Mouse (Mus musculus) embryonic facial prominence, embryonic 14.5 days (tissue): ENCODE results near the gene H1f0. TPM values are rescaled to one million over a fixed set of nuclear protein-coding genes. Genes with fewer than 3 reads are reported as not detected.
"Not testable (repeated sequence)": the region's sequence is repeated elsewhere in the genome, so short reads cannot be mapped to it uniquely, and the experiment has no call there.

Experiments
- ATAC-seq: fragments of 200-750 bp; cut with Nextera tagmentation; 2 replicates; pipeline ENCODE4 v1.8.0; 2017; ENCODE audit warnings: low read depth, moderate number of reproducible peaks, moderate TSS enrichment
- DNase-seq: peaks from one replicate; pipeline ENCODE4 v3.0.0-alpha.2; 2015; ENCODE audit warnings: low spot score
- H3K27ac ChIP-seq: fragments of 300-500 bp; sonication (generic); replicated peaks from 2 replicates; pipeline ENCODE4 v1.5.1; 2014; ENCODE audit warnings: low read depth, mild to moderate bottlenecking, low read length, moderate library complexity
- H3K27me3 ChIP-seq: fragments of 300-500 bp; sonication (generic); replicated peaks from 2 replicates; pipeline ENCODE4 v1.6.1; 2014; ENCODE audit warnings: low read length; ENCODE audit not compliant: control insufficient read depth, insufficient read depth
- H3K36me3 ChIP-seq: fragments of 300-500 bp; sonication (generic); 2 replicates; pipeline ENCODE4 v1.6.1; 2014; ENCODE audit warnings: low read length, mixed read lengths; ENCODE audit not compliant: control insufficient read depth, insufficient read depth
- H3K4me1 ChIP-seq: fragments of 300-500 bp; sonication (generic); 2 replicates; pipeline ENCODE4 v1.6.1; 2014; ENCODE audit warnings: antibody characterized with exemption, low read length; ENCODE audit not compliant: control insufficient read depth, insufficient read depth
- H3K4me2 ChIP-seq: fragments of 300-500 bp; sonication (generic); 2 replicates; pipeline ENCODE4 v1.6.1; 2014; ENCODE audit warnings: low read depth, mild to moderate bottlenecking, low read length, moderate library complexity, mixed read lengths
- H3K4me3 ChIP-seq: fragments of 300-500 bp; sonication (generic); 2 replicates; pipeline ENCODE4 v1.5.1; 2014; ENCODE audit warnings: low read depth, mild to moderate bottlenecking, low read length
- H3K9ac ChIP-seq: fragments of 300-500 bp; sonication (generic); 2 replicates; pipeline ENCODE4 v1.6.1; 2014; ENCODE audit warnings: low read depth, mild to moderate bottlenecking, low read length, moderate library complexity, mixed read lengths
- H3K9me3 ChIP-seq: fragments of 300-500 bp; sonication (generic); 2 replicates; pipeline ENCODE4 v1.6.1; 2016; ENCODE audit warnings: low read length; ENCODE audit not compliant: control insufficient read depth
- WGBS: fragments of 180-500 bp; shearing (Covaris S2); extraction: QIAGEN DNeasy Blood & Tissue Kit; methylation state at CpG from one replicate; pipeline ENCODE4 v1.1.7; 2014; 5-methylcytosine and 5-hydroxymethylcytosine counted together
- polyA plus RNA-seq: library from polyadenylated mRNA; unstranded; fragments of >200 nt; fragmentation: Nextera tagmentation; extraction: Ambion mirVana; gene quantifications from 2 replicates; pipeline ENCODE4 v1.2.1, GENCODE M21; 2014

H1f0 gene
- polyA plus RNA-seq, 1 experiment from 2014 or later: 168 TPM

- peak overlapping the region; percentile 79 for H3K4me3 ChIP-seq
- 51% methylated on average over 14 of the region's 14 CpGs for WGBS
- H3K9ac ChIP-seq: peak overlapping the region; percentile 100; the same call in 1 of the 2 replicates
- H3K9me3 ChIP-seq: no peaks in the 10 kb centered on the region
- peaks cover 20% of the 10 kb centered on the region for H3K4me1 ChIP-seq
- no peak overlapping the region; the same call in 1 of the 2 replicates for H3K27ac ChIP-seq
- ATAC-seq (no peak), DNase-seq (peak; percentile 43)
- H3K36me3 ChIP-seq: no peaks in the 10 kb centered on the region
- peak overlapping the region; percentile 96 for H3K4me2 ChIP-seq
- no peaks in the 10 kb centered on the region for H3K27me3 ChIP-seq
Measured at GRCm38 (mm10) chr15:79026511-79027290, 1.5 kb upstream of the H1f0 start.

- H3K4me3 ChIP-seq: peak overlapping the region; percentile 79
- no peaks in the 10 kb centered on the region for H3K36me3 ChIP-seq
- 21% methylated on average over 18 of the region's 46 CpGs for whole genome bisulfite sequencing
- peak overlapping the region; percentile 100 for H3K9ac ChIP-seq
- peak overlapping the region; percentile 99 for H3K27ac ChIP-seq
- no peak for DNase-seq
- no peaks in the 10 kb centered on the region for H3K9me3 ChIP-seq
- no peaks in the 10 kb centered on the region for H3K27me3 ChIP-seq
- H3K4me1 ChIP-seq: peaks cover 20% of the 10 kb centered on the region
- H3K4me2 ChIP-seq: peak overlapping the region; percentile 96
- ATAC-seq: 0 out of 2 replicates have a peak, but pooled peaks have one; percentile 7
Measured at GRCm38 (mm10) chr15:79027291-79028205, 702 bp upstream of the H1f0 start.

- ATAC-seq (no peak), DNase-seq (no peak)
- no peaks in the 10 kb centered on the region for H3K27me3 ChIP-seq
- H3K4me3 ChIP-seq: peak overlapping the region; percentile 79
- H3K27ac ChIP-seq: peak overlapping the region; percentile 99
- H3K9me3 ChIP-seq: no peaks in the 10 kb centered on the region
- no peaks in the 10 kb centered on the region for H3K36me3 ChIP-seq
- 22% methylated on average over 16 of the region's 16 CpGs for WGBS
- H3K4me1 ChIP-seq: peaks cover 20% of the 10 kb centered on the region
- H3K4me2 ChIP-seq: peak overlapping the region; percentile 96
- peak overlapping the region; percentile 100 for H3K9ac ChIP-seq
Measured at GRCm38 (mm10) chr15:79028823-79029484, 704 bp downstream of the H1f0 start.

- WGBS: 9% methylated on average over 11 of the region's 11 CpGs
- Histone ChIP-seq H3K9me3 (no peaks in the 10 kb centered on the region), H3K4me3 (peak overlapping the region; percentile 79), H3K27ac (peak overlapping the region; percentile 99), H3K4me2 (peak overlapping the region; percentile 96), H3K36me3 (0 out of 2 replicates have a peak, but pooled peaks cover 3% of the 10 kb centered on the region), H3K9ac (peak overlapping the region; percentile 100), H3K4me1 (peaks cover 20% of the 10 kb centered on the region), H3K27me3 (no peaks in the 10 kb centered on the region)
- peak; percentile 31 for DNase-seq
- ATAC-seq: no peak
Measured at GRCm38 (mm10) chr15:79029519-79030241, 1.4 kb downstream of the H1f0 start.

GRCm38 (mm10) chr15:79030551-79031435, 2.5 kb downstream of the H1f0 start:
- peak overlapping the region; percentile 100 for H3K9ac ChIP-seq
- H3K4me2 ChIP-seq: peak overlapping the region; percentile 96
- peaks cover 17% of the 10 kb centered on the region for H3K4me1 ChIP-seq
- peak; percentile 88 for ATAC-seq
- H3K27ac ChIP-seq: peak overlapping the region; percentile 64
- peaks cover 14% of the 10 kb centered on the region; the same call in 1 of the 2 replicates for H3K36me3 ChIP-seq
- H3K9me3 ChIP-seq: no peaks in the 10 kb centered on the region
- H3K4me3 ChIP-seq: peak overlapping the region; percentile 79
- WGBS: 2% methylated on average over 36 of the region's 52 CpGs
- no peaks in the 10 kb centered on the region for H3K27me3 ChIP-seq
- peak; percentile 99 for DNase-seq

GRCm38 (mm10) chr15:79031908-79032307, 3.7 kb downstream of the H1f0 start:
- 86% methylated on average over 5 of the region's 5 CpGs for WGBS

GRCm38 (mm10) chr15:79037913-79038328, 9.7 kb downstream of the H1f0 start:
- Histone ChIP-seq H3K4me3 (no peak overlapping the region), H3K36me3 (peaks cover 32% of the 10 kb centered on the region), H3K9me3 (no peaks in the 10 kb centered on the region), H3K27me3 (peaks cover 28% of the 10 kb centered on the region), H3K4me1 (peaks cover 11% of the 10 kb centered on the region; the same call in 1 of the 2 replicates), H3K9ac (no peak overlapping the region), H3K4me2 (peak overlapping the region; percentile 1; the same call in 1 of the 2 replicates), H3K27ac (0 out of 2 replicates have a peak overlapping the region, but pooled peaks have one; percentile 0)
- peak; percentile 69 for DNase-seq
- 9% methylated on average over 14 of the region's 14 CpGs for WGBS
- ATAC-seq: no peak

More at GRCm38 (mm10) chr15:79031908-79032307, 3.7 kb downstream of the H1f0 start:
- H3K9me3 ChIP-seq, H3K4me1 ChIP-seq, DNase-seq, H3K27me3 ChIP-seq, H3K27ac ChIP-seq, H3K9ac ChIP-seq, H3K4me2 ChIP-seq, ATAC-seq, H3K4me3 ChIP-seq: not testable (repeated sequence)
- peaks cover 25% of the 10 kb centered on the region for H3K36me3 ChIP-seq
